Mouse (Mus musculus): ENCODE results near the gene Jmjd4.

DNA sequence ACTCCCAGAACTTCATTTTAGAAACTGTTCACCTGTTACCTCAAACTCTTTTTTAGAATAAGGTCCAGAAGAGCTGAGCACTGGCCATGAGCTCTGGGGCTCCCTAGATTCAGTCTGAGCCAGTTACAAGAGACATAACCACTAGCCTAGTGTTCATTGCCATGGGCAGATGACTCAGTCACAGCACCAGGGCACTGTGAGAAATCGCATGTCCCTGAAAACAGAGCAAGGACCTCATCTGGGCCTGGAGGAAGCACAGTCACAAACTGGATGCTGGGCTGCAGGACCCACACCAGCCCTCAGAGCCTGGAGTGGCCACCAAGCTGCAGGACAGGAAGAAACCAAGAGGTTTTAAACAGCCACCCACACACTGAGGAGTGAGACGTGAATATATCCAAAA, 39.0 kb upstream of the Jmjd4 start:
- TF ChIP-seq CTCF (IDR thresholded peaks at IDR 0.05) (no peak), EP300 (IDR thresholded peaks at IDR 0.05) (no peak)
